Mouse (Mus musculus): ENCODE data around the gene Gm3854. TPM values are rescaled to one million over a fixed set of nuclear protein-coding genes. Genes with fewer than 3 reads are reported as not detected.
"Not testable (repeated sequence)": the region's sequence is repeated elsewhere in the genome, so short reads cannot be mapped to it uniquely, and the experiment has no call there.

The Gm3854 gene
- polyA plus RNA-seq (2011; ENCODE audit: insufficient read depth, insufficient read length, low read depth, missing spikeins) = 3.2 and 3.8 TPM in 2 replicates

DNA sequence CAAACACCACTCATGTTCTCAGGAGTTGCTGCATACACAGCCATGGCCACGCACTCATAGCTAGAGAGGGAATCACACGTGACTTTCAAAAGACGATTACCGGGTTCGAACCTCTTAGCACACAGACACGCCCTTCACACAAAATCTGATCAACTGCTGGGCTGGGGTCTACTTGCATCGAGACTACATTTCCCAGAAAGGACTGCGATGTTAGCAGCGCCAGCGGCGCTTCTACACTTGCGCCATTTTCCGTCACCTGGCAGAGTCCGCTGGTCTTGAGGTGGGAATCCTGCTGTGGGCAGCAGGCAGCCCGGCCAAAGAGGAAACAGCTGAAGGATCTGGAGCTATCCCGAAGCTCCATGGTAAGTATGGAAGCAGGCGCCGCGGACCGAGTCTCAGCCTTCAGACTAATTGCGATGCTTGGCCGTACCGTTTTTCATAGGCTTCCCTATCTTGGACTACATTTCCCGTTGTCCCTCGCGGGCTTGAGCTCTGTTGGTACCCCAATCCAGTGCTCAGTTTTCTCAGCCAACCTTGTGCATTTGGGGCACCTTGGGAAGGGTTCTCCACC is at the start of gene Gm3854:
TSS of gene Gm3854 (plus strand) at position 259 of the 571 bp plus-strand sequence.
- H3K4me1 ChIP-seq (ENCODE audit: control insufficient read depth, insufficient read depth, low read length) = no peaks in the 10 kb centered on the region
- H3K9me3 ChIP-seq (replicated peaks; ENCODE audit: control insufficient read depth, insufficient read depth, low read length, poor library complexity, severe bottlenecking) = no peaks in the 10 kb centered on the region
- peak within 1 kb of the TSS; percentile 90 for H3K4me3 ChIP-seq (ENCODE audit: low read depth, low read length)
- no peaks in the 10 kb centered on the region for H3K27me3 ChIP-seq (ENCODE audit: control insufficient read depth, insufficient read depth, low read length, poor library complexity, severe bottlenecking)
- no peak within 1 kb of the TSS for H3K27ac ChIP-seq (ENCODE audit: insufficient read depth, low read length)
- TF ChIP-seq CTCF (IDR thresholded peaks at IDR 0.05; ENCODE audit: low read depth, low read length) = no peak
- no peak for TF ChIP-seq EP300 (IDR thresholded peaks at IDR 0.05; ENCODE audit: insufficient read depth, low read depth, low read length)
- TF ChIP-seq POLR2A (IDR thresholded peaks at IDR 0.05; ENCODE audit: insufficient read depth, low read length) = no peak
- peak within 1 kb of the TSS; percentile 23; the same call in 1 of the 2 replicates for H3K9ac ChIP-seq (ENCODE audit: low read depth, poor library complexity, severe bottlenecking)
- H3K36me3 ChIP-seq (ENCODE audit: control insufficient read depth, insufficient read depth, low read length, poor library complexity, severe bottlenecking) = no peaks in the 10 kb centered on the region

DNA sequence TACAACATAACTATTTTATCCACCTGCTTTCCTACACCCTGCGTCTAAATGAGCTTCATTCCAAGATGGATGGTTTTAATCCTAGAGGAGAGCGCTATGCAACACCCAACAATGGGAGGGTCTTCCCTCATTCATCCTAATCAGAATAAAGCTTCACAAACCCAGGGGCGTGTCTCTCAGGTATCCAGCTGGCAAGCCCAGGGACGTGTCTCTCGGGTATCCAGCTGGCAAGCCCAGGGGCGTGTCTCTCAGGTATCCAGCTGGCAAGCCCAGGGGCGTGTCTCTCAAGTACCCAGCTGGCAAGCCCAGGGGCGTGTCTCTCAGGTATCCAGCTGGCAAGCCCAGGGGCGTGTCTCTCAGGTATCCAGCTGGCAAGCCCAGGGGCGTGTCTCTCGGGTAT is 42.8 kb upstream of the Gm3854 start:
- not testable (repeated sequence) for H3K27me3 ChIP-seq (ENCODE audit: control insufficient read depth, insufficient read depth, low read length, poor library complexity, severe bottlenecking); H3K9ac ChIP-seq (ENCODE audit: low read depth, poor library complexity, severe bottlenecking); H3K4me3 ChIP-seq (ENCODE audit: low read depth, low read length); H3K36me3 ChIP-seq (ENCODE audit: control insufficient read depth, insufficient read depth, low read length, poor library complexity, severe bottlenecking); H3K4me1 ChIP-seq (ENCODE audit: control insufficient read depth, insufficient read depth, low read length)
- 0 out of 2 replicates have a peak, but pooled peaks have one; percentile 25 for TF ChIP-seq EP300 (IDR thresholded peaks at IDR 0.05; ENCODE audit: insufficient read depth, low read depth, low read length)
- Histone ChIP-seq H3K27ac (ENCODE audit: insufficient read depth, low read length) (0 out of 2 replicates have a peak overlapping the region, but pooled peaks have one; percentile 66), H3K9me3 (replicated peaks; ENCODE audit: control insufficient read depth, insufficient read depth, low read length, poor library complexity, severe bottlenecking) (peaks cover 12% of the 10 kb centered on the region)

DNA sequence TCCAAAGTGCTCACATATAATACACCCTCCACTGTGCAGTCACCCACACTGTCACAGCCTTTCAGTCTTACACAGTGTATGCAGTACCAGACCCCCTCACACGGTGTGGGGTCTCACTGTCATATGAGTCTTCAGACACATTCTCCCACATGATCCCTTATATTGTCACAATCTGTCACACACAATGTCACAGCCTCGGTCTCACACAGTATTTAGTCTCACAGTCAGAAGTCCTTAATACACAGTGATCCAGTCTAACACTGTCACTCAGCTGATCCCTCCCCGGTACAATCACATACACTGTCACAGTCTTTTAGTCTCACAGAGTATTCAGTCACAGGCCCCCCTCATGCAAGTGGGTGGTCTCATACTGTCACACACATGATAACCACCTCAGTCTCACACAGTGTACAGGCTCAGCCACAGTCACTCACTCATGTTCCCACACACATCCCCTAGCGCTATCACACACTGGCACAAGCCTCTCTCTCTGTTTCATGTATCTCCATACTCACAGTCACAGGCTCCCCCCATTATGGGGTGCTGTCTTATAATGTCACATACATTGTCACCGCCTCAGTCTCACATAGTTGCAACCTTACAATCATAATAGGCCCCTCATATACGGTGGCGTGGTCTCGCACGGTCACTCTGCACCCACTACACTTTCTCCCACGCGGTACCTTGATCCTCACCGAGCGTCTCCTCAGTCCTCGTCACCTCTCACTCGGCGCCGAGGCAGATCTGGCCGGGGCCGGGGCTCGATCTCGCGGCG is 12.9 kb upstream of the Gm3854 start:
- Histone ChIP-seq H3K4me1 (ENCODE audit: control insufficient read depth, insufficient read depth, low read length) (no peaks in the 10 kb centered on the region), H3K4me3 (ENCODE audit: low read depth, low read length) (peak overlapping the region; percentile 78), H3K9me3 (replicated peaks; ENCODE audit: control insufficient read depth, insufficient read depth, low read length, poor library complexity, severe bottlenecking) (no peaks in the 10 kb centered on the region), H3K36me3 (ENCODE audit: control insufficient read depth, insufficient read depth, low read length, poor library complexity, severe bottlenecking) (no peaks in the 10 kb centered on the region), H3K27ac (ENCODE audit: insufficient read depth, low read length) (no peak overlapping the region), H3K9ac (ENCODE audit: low read depth, poor library complexity, severe bottlenecking) (peak overlapping the region; percentile 26), H3K27me3 (ENCODE audit: control insufficient read depth, insufficient read depth, low read length, poor library complexity, severe bottlenecking) (no peaks in the 10 kb centered on the region)
- TF ChIP-seq EP300 (IDR thresholded peaks at IDR 0.05; ENCODE audit: insufficient read depth, low read depth, low read length) (no peak), POLR2A (IDR thresholded peaks at IDR 0.05; ENCODE audit: insufficient read depth, low read length) (no peak), CTCF (IDR thresholded peaks at IDR 0.05; ENCODE audit: low read depth, low read length) (no peak)

DNA sequence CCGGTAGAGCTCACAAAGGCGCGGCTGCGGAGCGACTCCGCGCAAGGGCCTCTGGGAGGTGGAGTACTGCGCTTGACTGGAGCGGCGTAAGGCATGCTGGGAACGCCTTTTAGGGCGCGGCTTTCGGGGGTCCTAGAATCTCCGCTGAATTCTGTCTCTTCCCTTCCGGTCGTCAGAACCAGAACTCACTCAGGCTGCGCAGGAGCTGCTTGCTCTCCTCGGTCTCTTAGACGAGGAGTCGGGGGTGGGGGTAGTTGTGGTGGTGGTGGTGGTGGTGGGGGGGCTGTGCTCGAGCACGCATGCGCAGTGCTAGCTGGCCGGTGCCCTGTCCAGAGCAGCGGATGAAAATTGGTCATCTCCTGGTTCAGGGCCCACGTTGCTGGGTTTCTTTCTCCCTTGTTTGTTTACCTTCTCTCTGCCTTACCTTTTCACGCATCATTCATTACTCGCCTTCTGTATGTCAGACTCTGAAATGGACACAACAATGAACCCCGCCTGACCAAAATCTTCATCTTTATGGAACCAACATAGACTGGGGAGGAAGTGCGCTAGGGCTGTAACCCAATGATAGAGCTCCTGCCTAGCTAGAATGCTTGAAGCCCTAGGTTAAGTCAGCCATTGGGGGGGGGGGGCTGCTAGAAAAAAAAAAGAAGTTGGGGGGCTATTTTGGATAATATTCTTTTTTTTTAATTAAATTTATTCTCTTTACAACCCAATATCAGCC is 12.2 kb upstream of the Gm3854 start, which contains the start of gene Zfp583:
TSS of gene Zfp583 (minus strand) at position 53 of the 724 bp plus-strand sequence.
- Histone ChIP-seq H3K9ac (ENCODE audit: low read depth, poor library complexity, severe bottlenecking) (peak within 1 kb of the TSS; percentile 26), H3K27me3 (ENCODE audit: control insufficient read depth, insufficient read depth, low read length, poor library complexity, severe bottlenecking) (no peaks in the 10 kb centered on the region), H3K4me1 (ENCODE audit: control insufficient read depth, insufficient read depth, low read length) (no peaks in the 10 kb centered on the region), H3K9me3 (replicated peaks; ENCODE audit: control insufficient read depth, insufficient read depth, low read length, poor library complexity, severe bottlenecking) (no peaks in the 10 kb centered on the region), H3K27ac (ENCODE audit: insufficient read depth, low read length) (peak within 1 kb of the TSS; percentile 73), H3K36me3 (ENCODE audit: control insufficient read depth, insufficient read depth, low read length, poor library complexity, severe bottlenecking) (no peaks in the 10 kb centered on the region), H3K4me3 (ENCODE audit: low read depth, low read length) (peak within 1 kb of the TSS; percentile 78)
- TF ChIP-seq POLR2A (IDR thresholded peaks at IDR 0.05; ENCODE audit: insufficient read depth, low read length) (no peak), CTCF (IDR thresholded peaks at IDR 0.05; ENCODE audit: low read depth, low read length) (no peak), EP300 (IDR thresholded peaks at IDR 0.05; ENCODE audit: insufficient read depth, low read depth, low read length) (no peak)

DNA sequence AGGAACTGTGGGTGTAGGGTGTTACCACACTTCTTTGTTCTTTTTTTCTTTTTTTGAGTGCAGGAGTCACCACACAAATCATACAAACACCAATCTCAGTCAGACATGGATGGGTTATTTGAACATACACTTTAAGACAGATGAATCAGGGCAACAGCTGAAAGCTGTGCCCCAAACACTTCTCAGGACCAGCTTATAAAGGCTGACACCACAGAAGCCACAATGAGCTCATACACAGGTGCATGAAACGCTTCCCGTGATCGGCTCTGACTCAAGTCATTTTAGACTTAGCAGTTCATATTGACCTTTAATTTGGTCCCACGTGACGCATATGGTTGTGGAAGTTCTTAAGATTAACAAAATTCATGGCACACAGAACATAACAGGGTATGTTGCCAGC is 3.7 kb upstream of the Gm3854 start:
- Histone ChIP-seq H3K27me3 (ENCODE audit: control insufficient read depth, insufficient read depth, low read length, poor library complexity, severe bottlenecking) (no peaks in the 10 kb centered on the region), H3K9ac (ENCODE audit: low read depth, poor library complexity, severe bottlenecking) (no peak overlapping the region), H3K9me3 (replicated peaks; ENCODE audit: control insufficient read depth, insufficient read depth, low read length, poor library complexity, severe bottlenecking) (no peaks in the 10 kb centered on the region), H3K4me3 (ENCODE audit: low read depth, low read length) (no peak overlapping the region), H3K27ac (ENCODE audit: insufficient read depth, low read length) (no peak overlapping the region), H3K4me1 (ENCODE audit: control insufficient read depth, insufficient read depth, low read length) (no peaks in the 10 kb centered on the region), H3K36me3 (ENCODE audit: control insufficient read depth, insufficient read depth, low read length, poor library complexity, severe bottlenecking) (no peaks in the 10 kb centered on the region)
- TF ChIP-seq POLR2A (IDR thresholded peaks at IDR 0.05; ENCODE audit: insufficient read depth, low read length) = no peak
- no peak for TF ChIP-seq CTCF (IDR thresholded peaks at IDR 0.05; ENCODE audit: low read depth, low read length)
- no peak for TF ChIP-seq EP300 (IDR thresholded peaks at IDR 0.05; ENCODE audit: insufficient read depth, low read depth, low read length)

Measured in ES-Bruce4 (cell line).